Mouse (Mus musculus) stomach, embryonic 15.5 days (tissue): ENCODE results near the gene Agap1. TPM values are rescaled to one million over a fixed set of nuclear protein-coding genes. Genes with fewer than 3 reads are reported as not detected.
"Not testable (repeated sequence)": the region's sequence is repeated elsewhere in the genome, so short reads cannot be mapped to it uniquely, and the experiment has no call there.

Source experiments
- ATAC-seq: fragments of 200-750 bp; cut with Nextera tagmentation; 2 replicates; pipeline ENCODE4 v1.8.0; 2017; ENCODE audit warnings: low read depth, moderate number of reproducible peaks, moderate TSS enrichment; ENCODE audit not compliant: insufficient read depth, low FRiP score
- H3K27ac ChIP-seq: fragments of 300-500 bp; sonication (generic); 2 replicates; pipeline ENCODE4 v1.5.1; 2015; ENCODE audit warnings: mild to moderate bottlenecking, inconsistent platforms
- H3K27me3 ChIP-seq: fragments of 300-500 bp; sonication (generic); replicated peaks from 2 replicates; pipeline ENCODE4 v1.6.1; 2015; ENCODE audit warnings: inconsistent platforms
- H3K36me3 ChIP-seq: fragments of 300-500 bp; sonication (generic); 2 replicates; pipeline ENCODE4 v1.6.1; 2015; ENCODE audit warnings: inconsistent platforms
- H3K4me1 ChIP-seq: fragments of 300-500 bp; sonication (generic); 2 replicates; pipeline ENCODE4 v1.6.1; 2015; ENCODE audit warnings: inconsistent platforms
- H3K4me2 ChIP-seq: fragments of 300-500 bp; sonication (generic); 2 replicates; pipeline ENCODE4 v1.6.1; 2015; ENCODE audit warnings: mild to moderate bottlenecking, inconsistent platforms
- H3K4me3 ChIP-seq: fragments of 300-500 bp; sonication (generic); replicated peaks from 2 replicates; pipeline ENCODE4 v1.5.1; 2015; ENCODE audit warnings: inconsistent platforms
- H3K9ac ChIP-seq: fragments of 300-500 bp; sonication (generic); 2 replicates; pipeline ENCODE4 v1.6.1; 2015; ENCODE audit warnings: inconsistent platforms
- H3K9me3 ChIP-seq: fragments of 300-500 bp; sonication (generic); 2 replicates; pipeline ENCODE4 v1.6.1; 2016; ENCODE audit warnings: inconsistent platforms
- WGBS: fragments of 180-500 bp; shearing (Covaris S2); methylation state at CpG from one replicate; pipeline ENCODE4 v1.1.7; 2015; 5-methylcytosine and 5-hydroxymethylcytosine counted together
- polyA plus RNA-seq: library from polyadenylated mRNA; unstranded; fragments of >200 nt; fragmentation: Nextera tagmentation; extraction: Ambion mirVana; gene quantifications from 2 replicates; pipeline ENCODE4 v1.2.1, GENCODE M21; 2015

Agap1 gene
- polyA plus RNA-seq, 1 experiment from 2014 or later, result 9.3 TPM

DNA sequence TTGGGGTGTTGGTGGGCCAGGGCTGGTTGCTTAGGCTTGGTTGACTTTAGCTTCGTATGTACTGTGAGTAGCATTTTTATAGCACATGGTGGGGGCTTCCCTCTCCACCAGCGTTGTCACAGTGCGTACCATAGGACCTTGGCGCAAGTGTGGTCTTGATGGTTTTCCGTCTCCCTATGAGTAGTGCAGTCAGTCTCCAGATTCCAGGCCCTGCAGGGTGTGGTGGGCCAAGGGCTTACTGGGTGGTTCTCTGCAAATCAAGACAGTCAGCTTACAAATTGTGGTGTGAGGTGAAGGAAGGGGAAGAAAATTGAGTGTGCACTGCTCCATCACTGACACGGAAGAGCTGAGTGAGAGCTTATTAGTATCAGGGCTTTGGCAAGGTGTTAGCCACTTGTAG lies 32.3 kb downstream of the Agap1 start:
- Histone ChIP-seq H3K9me3 (no peaks in the 10 kb centered on the region), H3K4me3 (no peak overlapping the region), H3K4me1 (peaks cover 6% of the 10 kb centered on the region; the same call in 1 of the 2 replicates), H3K27ac (no peak overlapping the region), H3K27me3 (no peaks in the 10 kb centered on the region), H3K9ac (no peak overlapping the region), H3K4me2 (no peak overlapping the region), H3K36me3 (no peaks in the 10 kb centered on the region)
- WGBS, result 89% methylated on average over 6 of the region's 6 CpGs
- ATAC-seq, result no peak

DNA sequence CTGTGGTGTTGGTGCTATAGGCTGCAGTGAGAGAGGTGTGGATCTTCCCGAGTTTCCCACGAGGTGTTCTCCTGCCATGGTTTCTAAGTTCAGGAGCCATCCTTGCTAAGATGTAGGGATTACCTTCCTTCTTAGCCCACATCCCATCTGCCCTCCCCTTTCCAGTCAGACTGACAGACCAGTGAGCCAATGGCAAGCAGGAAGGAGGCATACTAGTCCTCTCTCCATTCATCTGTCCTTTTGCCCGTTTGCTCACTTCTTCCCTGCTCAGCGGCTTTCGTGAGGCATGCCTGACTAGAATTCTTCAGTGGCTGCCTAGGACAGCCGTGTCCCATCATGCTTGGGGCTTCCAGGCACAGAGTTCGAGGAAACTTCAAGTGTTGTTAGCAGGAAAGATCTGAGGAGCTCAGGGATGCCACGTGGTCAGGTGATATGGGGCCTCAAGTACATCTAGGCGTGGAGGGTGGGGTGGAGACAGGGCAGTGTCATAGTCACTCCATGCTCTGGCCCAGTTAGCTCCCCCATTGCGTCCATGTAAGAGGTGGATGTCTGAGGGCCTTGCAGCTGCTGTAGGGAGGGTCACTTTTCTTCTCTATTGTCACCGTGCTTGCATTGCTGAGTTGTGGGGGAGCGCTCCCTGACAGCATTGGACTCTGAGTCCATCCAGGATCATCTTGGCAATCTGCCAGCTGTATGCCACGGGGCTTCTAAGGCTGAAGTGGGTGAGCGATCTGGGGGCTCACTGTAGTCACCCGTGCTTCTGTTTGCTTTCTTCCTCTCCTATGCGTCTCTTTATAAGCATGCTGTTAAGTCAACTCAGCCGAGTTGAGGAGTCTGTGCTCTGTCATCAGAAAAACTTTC lies 34.7 kb downstream of the Agap1 start:
- Histone ChIP-seq H3K9ac (no peak overlapping the region), H3K4me1 (peaks cover 21% of the 10 kb centered on the region; the same call in 1 of the 2 replicates), H3K4me3 (no peak overlapping the region), H3K9me3 (no peaks in the 10 kb centered on the region), H3K27me3 (no peaks in the 10 kb centered on the region), H3K27ac (no peak overlapping the region), H3K4me2 (no peak overlapping the region), H3K36me3 (no peaks in the 10 kb centered on the region)
- 55% methylated on average over 17 of the region's 17 CpGs for WGBS
- no peak for ATAC-seq

DNA sequence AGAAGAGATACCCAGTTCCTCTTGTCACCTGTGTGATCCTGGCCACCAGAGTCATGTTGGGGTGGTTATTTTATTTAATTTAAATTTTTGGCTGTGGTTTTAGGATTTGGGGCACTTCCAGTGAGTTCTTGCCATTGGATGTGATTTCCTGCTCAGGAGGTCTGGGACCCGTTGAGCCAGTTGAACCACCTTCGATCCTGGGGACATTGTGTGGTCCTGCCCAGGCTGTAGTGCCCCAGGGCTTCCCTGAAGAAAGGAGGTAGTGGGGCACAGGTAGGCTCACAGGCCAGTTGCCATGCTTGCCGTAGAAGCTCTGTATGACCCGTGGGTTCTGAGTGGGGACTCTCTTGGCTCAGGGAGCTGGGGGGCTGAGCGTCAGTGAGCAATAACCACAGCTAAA lies 38.6 kb downstream of the Agap1 start:
- no peak overlapping the region for H3K9ac ChIP-seq
- ATAC-seq, result no peak
- no peaks in the 10 kb centered on the region for H3K9me3 ChIP-seq
- H3K27me3 ChIP-seq, result no peaks in the 10 kb centered on the region
- H3K4me3 ChIP-seq, result no peak overlapping the region
- H3K27ac ChIP-seq, result no peak overlapping the region
- no peak overlapping the region for H3K4me2 ChIP-seq
- H3K4me1 ChIP-seq, result peaks cover 24% of the 10 kb centered on the region; the same call in 1 of the 2 replicates
- H3K36me3 ChIP-seq, result no peaks in the 10 kb centered on the region
- 80% methylated on average over 5 of the region's 5 CpGs for WGBS

DNA sequence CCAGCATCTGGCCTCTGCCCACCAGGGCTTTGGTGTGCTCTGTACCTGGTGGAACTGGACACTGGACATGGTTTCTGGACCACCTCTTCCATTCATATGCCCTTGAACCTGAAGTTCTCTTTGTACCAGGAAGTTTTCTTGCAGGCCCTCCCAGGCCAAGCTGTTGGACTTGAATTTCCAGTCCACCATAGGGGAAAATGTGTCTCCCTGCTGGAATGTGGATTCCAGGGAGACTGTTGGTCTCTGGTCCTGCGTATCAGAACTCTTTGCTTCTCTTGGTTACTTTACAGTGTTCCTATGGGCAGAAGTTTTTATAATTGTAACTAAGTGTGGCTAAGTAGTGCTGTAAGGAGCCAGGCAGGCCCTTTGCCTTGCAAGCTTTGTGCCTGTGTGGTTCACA lies 40.2 kb downstream of the Agap1 start:
- H3K27me3 ChIP-seq, result no peaks in the 10 kb centered on the region
- no peak overlapping the region; the same call in 1 of the 2 replicates for H3K27ac ChIP-seq
- H3K9me3 ChIP-seq, result no peaks in the 10 kb centered on the region
- ATAC-seq, result peak; percentile 37; the same call in 1 of the 2 replicates
- 0 out of 2 replicates have a peak, but pooled peaks cover 18% of the 10 kb centered on the region for H3K4me1 ChIP-seq
- 75% methylated on average over 1 of the region's 1 CpGs for WGBS
- H3K9ac ChIP-seq, result no peak overlapping the region
- H3K4me3 ChIP-seq, result no peak overlapping the region
- H3K36me3 ChIP-seq, result no peaks in the 10 kb centered on the region
- no peak overlapping the region for H3K4me2 ChIP-seq

DNA sequence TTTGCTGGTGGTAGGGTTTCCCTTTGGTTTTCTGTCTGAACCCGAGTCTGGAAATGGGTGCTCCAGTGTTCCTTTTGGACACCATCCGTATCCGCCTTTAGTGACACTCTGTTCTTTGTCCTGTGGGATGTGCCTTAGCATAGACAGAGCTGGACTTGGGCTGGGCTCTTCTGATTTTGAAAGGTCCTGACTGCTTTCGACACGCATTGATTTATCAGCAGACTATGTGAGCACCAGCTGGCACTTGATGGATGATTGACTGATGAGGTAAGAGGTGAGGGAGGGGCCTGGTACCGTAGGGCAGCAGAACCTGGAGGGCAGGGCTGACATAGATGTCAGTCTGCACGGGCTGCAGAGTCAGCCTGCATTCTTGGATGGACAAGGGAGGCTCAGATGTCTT lies 41.6 kb downstream of the Agap1 start:
- 59% methylated on average over 7 of the region's 7 CpGs for WGBS
- H3K4me1 ChIP-seq, result 0 out of 2 replicates have a peak, but pooled peaks cover 18% of the 10 kb centered on the region

DNA sequence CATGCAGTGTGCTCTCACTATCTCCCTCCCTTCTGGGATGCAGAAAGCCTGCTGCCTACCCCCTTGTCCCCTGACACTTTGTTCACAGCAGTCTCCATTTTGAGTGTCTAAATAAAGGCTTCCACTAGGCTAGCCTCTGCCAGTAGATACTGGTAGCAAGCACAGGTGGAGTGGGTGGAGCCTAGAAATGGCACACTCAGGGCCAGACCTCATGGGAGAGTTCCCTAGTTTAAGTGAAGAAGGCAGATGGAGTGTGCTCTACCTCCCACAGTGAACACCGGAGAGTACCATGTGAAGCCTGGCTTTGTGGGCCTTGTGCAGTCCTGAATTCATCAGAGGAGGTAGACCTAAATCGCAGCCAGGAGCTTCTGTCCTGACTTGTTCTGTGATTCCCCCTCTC lies 46.3 kb downstream of the Agap1 start:
- Histone ChIP-seq H3K4me3 (no peak overlapping the region), H3K4me2 (no peak overlapping the region), H3K9me3 (no peaks in the 10 kb centered on the region), H3K36me3 (no peaks in the 10 kb centered on the region), H3K4me1 (0 out of 2 replicates have a peak, but pooled peaks cover 2% of the 10 kb centered on the region), H3K27ac (no peak overlapping the region), H3K9ac (no peak overlapping the region), H3K27me3 (no peaks in the 10 kb centered on the region)
- WGBS, result 81% methylated on average over 2 of the region's 2 CpGs
- no peak for ATAC-seq

More for the DNA sequence above, 41.6 kb downstream of the Agap1 start:
- Histone ChIP-seq H3K9me3 (no peaks in the 10 kb centered on the region), H3K36me3 (no peaks in the 10 kb centered on the region), H3K27me3 (no peaks in the 10 kb centered on the region), H3K9ac (no peak overlapping the region), H3K4me2 (no peak overlapping the region), H3K27ac (no peak overlapping the region), H3K4me3 (no peak overlapping the region)
- no peak for ATAC-seq

DNA sequence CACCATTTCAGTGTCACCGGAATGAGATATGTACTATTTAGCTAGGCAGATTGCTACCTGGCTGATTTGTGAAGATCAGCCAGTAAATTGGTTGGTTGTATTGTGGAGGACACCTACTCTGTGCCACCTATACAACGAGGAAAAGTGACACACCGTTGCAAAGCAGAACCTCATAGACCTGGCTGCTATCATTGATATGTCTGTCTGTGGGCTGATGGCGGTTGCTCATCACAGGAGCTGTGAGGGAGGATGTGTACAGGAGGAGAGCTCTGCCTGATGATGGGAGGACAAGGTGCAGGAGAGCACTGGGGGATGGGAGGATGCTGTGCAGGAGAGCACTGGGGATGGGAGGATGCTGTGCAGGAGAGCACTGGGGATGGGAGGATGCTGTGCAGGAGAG lies 46.7 kb downstream of the Agap1 start:
- Histone ChIP-seq H3K4me3 (no peak overlapping the region), H3K4me1 (0 out of 2 replicates have a peak, but pooled peaks cover 2% of the 10 kb centered on the region), H3K9ac (no peak overlapping the region), H3K27ac (no peak overlapping the region), H3K36me3 (no peaks in the 10 kb centered on the region), H3K27me3 (no peaks in the 10 kb centered on the region), H3K4me2 (no peak overlapping the region), H3K9me3 (no peaks in the 10 kb centered on the region)
- WGBS, result 78% methylated on average over 4 of the region's 4 CpGs
- no peak for ATAC-seq

DNA sequence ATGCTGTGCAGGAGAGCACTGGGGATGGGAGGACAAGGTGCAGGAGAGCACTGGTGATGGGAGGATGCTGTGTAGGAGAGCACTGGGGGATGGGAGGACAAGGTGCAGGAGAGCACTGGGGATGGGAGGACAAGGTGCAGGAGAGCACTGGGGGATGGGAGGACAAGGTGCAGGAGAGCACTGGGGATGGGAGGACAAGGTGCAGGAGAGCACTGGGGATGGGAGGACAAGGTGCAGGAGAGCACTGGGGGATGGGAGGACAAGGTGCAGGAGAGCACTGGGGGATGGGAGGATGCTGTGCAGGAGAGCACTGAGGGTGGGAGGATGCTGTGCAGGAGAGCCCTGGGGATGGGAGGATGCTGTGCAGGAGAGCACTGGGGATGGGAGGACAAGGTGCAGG lies 47.3 kb downstream of the Agap1 start:
- not testable (repeated sequence) for ATAC-seq, H3K27ac ChIP-seq

DNA sequence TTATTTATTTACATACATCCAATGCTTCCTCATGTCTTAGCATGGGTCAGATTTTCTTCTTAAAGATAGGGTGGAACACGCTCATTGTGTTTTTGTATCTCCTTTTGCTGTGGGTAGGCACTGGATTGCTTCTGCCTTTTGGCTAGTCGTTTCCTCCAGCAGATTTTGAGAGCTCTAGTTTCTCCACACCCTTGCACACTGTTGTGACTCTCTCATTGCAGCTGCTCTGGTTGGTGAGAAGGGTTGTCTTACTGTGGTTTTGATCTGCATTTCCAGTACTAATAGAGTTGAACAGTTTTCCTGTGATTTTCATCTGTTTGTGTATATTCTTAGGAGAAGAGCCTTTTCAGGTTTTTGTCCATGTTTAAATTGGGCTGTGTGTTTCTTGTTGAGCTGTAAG lies 54.6 kb downstream of the Agap1 start:
- no peak for ATAC-seq
- peaks cover 8% of the 10 kb centered on the region; the same call in 1 of the 2 replicates for H3K4me1 ChIP-seq
- H3K4me3 ChIP-seq, result no peak overlapping the region
- no peak overlapping the region for H3K9ac ChIP-seq
- no peaks in the 10 kb centered on the region for H3K27me3 ChIP-seq
- WGBS, result 64% methylated on average over 2 of the region's 2 CpGs
- no peaks in the 10 kb centered on the region for H3K9me3 ChIP-seq
- H3K27ac ChIP-seq, result no peak overlapping the region
- H3K36me3 ChIP-seq, result no peaks in the 10 kb centered on the region
- H3K4me2 ChIP-seq, result no peak overlapping the region

More for the DNA sequence above, 47.3 kb downstream of the Agap1 start:
- not testable (repeated sequence) for H3K4me1 ChIP-seq, H3K9ac ChIP-seq, H3K9me3 ChIP-seq, H3K36me3 ChIP-seq, H3K4me3 ChIP-seq, H3K4me2 ChIP-seq, H3K27me3 ChIP-seq

DNA sequence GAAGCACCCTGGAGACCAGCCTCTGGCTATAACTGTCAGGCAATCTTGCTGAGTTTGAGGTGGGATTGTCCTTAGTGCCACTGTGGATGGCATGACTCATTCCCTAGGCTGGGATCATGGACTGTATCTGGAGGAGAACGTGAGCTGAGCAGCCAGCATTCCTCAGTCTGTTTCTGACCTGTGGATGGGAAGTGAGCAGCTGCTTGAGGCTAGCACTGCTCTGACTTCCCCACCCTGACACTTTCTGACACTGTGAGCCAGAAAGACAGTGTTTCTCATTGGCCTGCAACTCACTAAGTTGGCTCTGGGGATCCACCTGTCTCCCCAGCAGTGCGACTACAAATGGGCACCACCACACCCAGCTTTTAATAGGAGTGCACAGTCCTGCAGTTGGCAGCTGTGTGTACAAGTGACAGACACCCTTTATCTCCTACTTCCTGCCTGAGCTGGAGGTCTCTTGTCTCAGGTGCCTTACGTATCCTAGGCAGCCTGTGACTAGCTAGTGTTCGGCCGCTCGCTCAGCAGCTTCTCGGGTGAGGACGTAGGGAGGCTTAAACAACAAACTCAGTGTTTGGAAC lies 55.2 kb downstream of the Agap1 start:
- no peaks in the 10 kb centered on the region for H3K36me3 ChIP-seq
- H3K27me3 ChIP-seq, result no peaks in the 10 kb centered on the region
- H3K9ac ChIP-seq, result no peak overlapping the region
- ATAC-seq, result no peak
- no peak overlapping the region for H3K4me2 ChIP-seq
- H3K9me3 ChIP-seq, result no peaks in the 10 kb centered on the region
- peak overlapping the region; percentile 9; the same call in 1 of the 2 replicates for H3K27ac ChIP-seq
- 53% methylated on average over 8 of the region's 8 CpGs for WGBS
- H3K4me1 ChIP-seq, result peaks cover 8% of the 10 kb centered on the region; the same call in 1 of the 2 replicates
- H3K4me3 ChIP-seq, result no peak overlapping the region

DNA sequence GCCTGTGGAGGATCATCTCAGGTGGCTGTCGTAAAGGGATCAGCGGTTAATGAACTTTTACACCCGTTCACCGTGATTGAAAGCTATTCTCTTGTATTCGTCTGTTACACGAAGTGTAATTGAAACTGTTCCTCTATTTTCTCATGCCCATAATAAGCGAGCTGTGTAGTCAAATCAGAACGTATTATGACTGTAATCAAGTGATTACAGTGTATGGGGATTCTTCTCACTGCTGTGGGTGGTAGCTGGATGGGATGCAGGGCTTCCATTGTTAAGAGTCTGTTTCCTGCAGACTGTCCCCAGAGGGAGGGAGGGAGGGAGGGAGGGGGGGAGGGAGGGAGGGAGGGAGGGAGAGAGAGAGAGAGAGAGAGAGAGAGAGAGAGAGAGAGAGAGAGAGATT lies 56.1 kb downstream of the Agap1 start:
- no peak for ATAC-seq
- no peaks in the 10 kb centered on the region for H3K36me3 ChIP-seq
- peaks cover 8% of the 10 kb centered on the region; the same call in 1 of the 2 replicates for H3K4me1 ChIP-seq
- H3K27me3 ChIP-seq, result no peaks in the 10 kb centered on the region
- no peak overlapping the region for H3K9ac ChIP-seq
- no peak overlapping the region for H3K27ac ChIP-seq
- no peaks in the 10 kb centered on the region for H3K9me3 ChIP-seq
- H3K4me3 ChIP-seq, result no peak overlapping the region
- H3K4me2 ChIP-seq, result no peak overlapping the region
- 57% methylated on average over 8 of the region's 8 CpGs for WGBS

DNA sequence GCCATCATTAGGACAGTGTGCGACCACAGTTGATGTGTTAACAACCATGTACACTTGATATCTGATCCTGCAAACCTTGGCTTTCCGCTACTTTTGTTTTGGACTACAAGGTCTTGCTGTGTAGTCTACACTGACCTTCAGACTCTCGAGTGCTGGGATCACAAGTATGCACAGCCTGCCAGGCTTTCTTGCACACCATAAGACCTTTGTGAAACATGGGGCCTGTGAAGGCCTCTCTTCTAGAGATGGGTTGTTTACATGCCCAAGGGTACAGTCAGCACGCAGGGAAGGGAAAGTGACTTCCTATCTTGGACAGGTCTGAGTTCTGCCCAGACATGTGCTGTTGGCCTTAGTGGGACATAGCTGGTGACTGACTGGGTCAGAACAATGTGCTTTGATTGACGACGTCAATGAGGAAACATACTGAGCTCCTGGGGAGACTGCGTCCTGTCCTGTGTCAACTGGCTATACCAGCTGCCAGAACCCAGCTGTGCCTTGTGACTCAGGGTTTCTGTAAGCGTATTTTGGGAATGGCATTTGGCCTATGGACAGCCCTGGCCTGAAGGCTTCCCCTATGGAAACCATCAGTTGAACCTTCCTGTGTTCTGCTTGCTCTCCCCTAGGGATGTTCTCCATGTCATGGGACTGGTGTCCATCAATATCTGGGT lies 59.1 kb downstream of the Agap1 start:
- ATAC-seq, result 0 out of 2 replicates have a peak, but pooled peaks have one; percentile 11
- WGBS, result 74% methylated on average over 8 of the region's 8 CpGs
- Histone ChIP-seq H3K9ac (no peak overlapping the region), H3K4me3 (no peak overlapping the region), H3K4me1 (peaks cover 16% of the 10 kb centered on the region; the same call in 1 of the 2 replicates), H3K27ac (no peak overlapping the region), H3K36me3 (no peaks in the 10 kb centered on the region), H3K9me3 (no peaks in the 10 kb centered on the region), H3K27me3 (no peaks in the 10 kb centered on the region), H3K4me2 (no peak overlapping the region)
